Mouse (Mus musculus) left cerebral cortex, postnatal 4 days (tissue): ENCODE data around the gene Nkx2-4. TPM values are rescaled to one million over a fixed set of nuclear protein-coding genes. Genes with fewer than 3 reads are reported as not detected.

ENCODE experiments used
- total RNA-seq, 2 experiments: library from RNA; stranded (reverse); gene quantifications; 2 replicates each; pipeline ENCODE4 v1.2.3; 2021

The Nkx2-4 gene
- total RNA-seq, 2 experiments from 2014 or later, result not detected

Other genes starting within 250 kb of the Nkx2-4 start
- gene Kiz, start 229.6 kb downstream of the Nkx2-4 start, total RNA-seq, result 10 to 100 TPM; 10.3 to 12.3 TPM
- gene Xrn2, start 72.4 kb downstream of the Nkx2-4 start, total RNA-seq, result 10 to 100 TPM; 92.3 to 94.5 TPM
- 1 to 10 TPM; 5.5 to 7.4 TPM for gene Nkx2-2, start 108.8 kb upstream of the Nkx2-4 start, total RNA-seq